7 mouse cellular contexts compared by ENCODE assay signal in the genomic region with DNA sequence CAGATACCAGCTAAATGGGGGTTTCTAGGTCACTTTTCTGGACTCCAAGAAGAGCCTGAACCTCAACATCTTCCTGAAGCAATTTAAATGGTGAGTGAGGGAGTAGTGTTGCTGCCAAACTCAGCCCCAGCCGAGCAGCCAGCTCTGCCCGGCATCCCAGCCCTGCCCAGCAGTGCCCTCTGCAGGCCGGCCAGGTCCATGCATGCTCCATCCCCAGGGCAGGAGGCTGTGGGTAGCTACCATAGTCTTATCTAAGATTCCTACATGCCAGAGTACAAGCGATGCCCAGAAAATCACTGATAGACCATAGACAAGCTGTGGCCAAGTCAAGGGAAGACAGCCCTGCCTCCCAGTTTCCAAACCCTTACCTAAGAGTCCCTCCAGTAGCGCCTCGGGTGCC. TPM values are rescaled to one million over a fixed set of nuclear protein-coding genes. Genes with fewer than 3 reads are reported as not detected.
DNase-seq lines count a peak whose midpoint lies in the region; ATAC-seq lines count a peak whose summit lies in the region.

No protein-coding gene starts in this region.

- intact Hi-C loops in left cerebral cortex, postnatal 4 days (cut with DNase I) = no loop called here

- H3K9me3 ChIP-seq in intestine, embryonic 15.5 days = no peaks in the 10 kb centered on the region
- H3K9me3 ChIP-seq in midbrain, embryonic 12.5 days = no peaks in the 10 kb centered on the region

- no peak overlapping the region for H3K4me3 ChIP-seq in intestine, embryonic 15.5 days (replicated peaks)
- H3K4me3 ChIP-seq in midbrain, embryonic 12.5 days = no peak overlapping the region

- H3K27ac ChIP-seq in intestine, embryonic 15.5 days = no peak overlapping the region
- H3K27ac ChIP-seq in midbrain, embryonic 12.5 days (replicated peaks) = no peak overlapping the region

- ATAC-seq in intestine, embryonic 15.5 days = peak; percentile 88
- peak; percentile 56; the same call in 1 of the 2 replicates for ATAC-seq in midbrain, embryonic 12.5 days (ENCODE audit: low FRiP score, low read depth)

- 47% methylated on average over 6 of the region's 6 CpGs for WGBS in intestine, embryonic 15.5 days
- WGBS in midbrain, embryonic 12.5 days = 47% methylated on average over 6 of the region's 6 CpGs

- H3K27me3 ChIP-seq in intestine, embryonic 15.5 days (replicated peaks) = no peaks in the 10 kb centered on the region
- H3K27me3 ChIP-seq in midbrain, embryonic 12.5 days = peaks cover 4% of the 10 kb centered on the region; the same call in 1 of the 2 replicates

- H3K4me2 ChIP-seq in intestine, embryonic 15.5 days (replicated peaks) = no peak overlapping the region
- no peak overlapping the region for H3K4me2 ChIP-seq in midbrain, embryonic 12.5 days (replicated peaks)

- peaks cover 6% of the 10 kb centered on the region; the same call in 1 of the 2 replicates for H3K4me1 ChIP-seq in intestine, embryonic 15.5 days (replicated peaks)
- H3K4me1 ChIP-seq in midbrain, embryonic 12.5 days = no peaks in the 10 kb centered on the region; the same call in 1 of the 2 replicates

- no peaks in the 10 kb centered on the region; the same call in 1 of the 2 replicates for H3K36me3 ChIP-seq in intestine, embryonic 15.5 days
- H3K36me3 ChIP-seq in midbrain, embryonic 12.5 days = no peaks in the 10 kb centered on the region

- no peak overlapping the region for H3K9ac ChIP-seq in intestine, embryonic 15.5 days
- no peak overlapping the region for H3K9ac ChIP-seq in midbrain, embryonic 12.5 days (replicated peaks)

- peak; percentile 76 for DNase-seq in ZHBTc4 (ENCODE audit: low read depth, low spot score)
- peak; percentile 90 to 92 for DNase-seq in cerebellum, postnatal 14 days
- peak; percentile 77 for DNase-seq in gastrocnemius, adult 18-20 months (ENCODE audit: low spot score)
- peak; percentile 81 for DNase-seq in left cerebral cortex, postnatal 4 days
- DNase-seq in spleen, adult 12 weeks (ENCODE audit: low spot score) = peak; percentile 36

RNA-seq across cellular contexts. Expression of a gene that starts 14.1 kb away (rescaled TPM):
- 1,000 to 10,000 TPM in 1 of 2 experiments, 100 to 1,000 TPM in 1; 975 to 1,075 TPM for total RNA-seq in gastrocnemius, adult 18-20 months (2021)
- polyA plus RNA-seq in intestine, embryonic 15.5 days (2015; fragmentation: Nextera tagmentation; extraction: Ambion mirVana) = 2.1 and 2.8 TPM in 2 replicates
- total RNA-seq in left cerebral cortex, postnatal 4 days (2021) = 1 to 10 TPM; 1.5 to 1.7 TPM
- polyA plus RNA-seq in midbrain, embryonic 12.5 days (2016; fragmentation: Nextera tagmentation; extraction: Ambion mirVana) = 1.5 and 1.9 TPM in 2 replicates

RNA-seq across cellular contexts. Expression of a gene that starts 17.2 kb away (rescaled TPM):
- total RNA-seq in gastrocnemius, adult 18-20 months (2021) = 10 to 100 TPM in 1 of 2 experiments, 1 to 10 TPM in 1; 7.7 to 11.0 TPM
- 2.5 and 2.8 TPM in 2 replicates for polyA plus RNA-seq in intestine, embryonic 15.5 days (2015; fragmentation: Nextera tagmentation; extraction: Ambion mirVana)
- 10 to 100 TPM; 24.7 to 26.7 TPM for total RNA-seq in left cerebral cortex, postnatal 4 days (2021)
- 1.2 and 1.3 TPM in 2 replicates for polyA plus RNA-seq in midbrain, embryonic 12.5 days (2016; fragmentation: Nextera tagmentation; extraction: Ambion mirVana)

RNA-seq across cellular contexts. Expression of a gene that starts 38.7 kb away (rescaled TPM):
- 10 to 100 TPM; 21.6 to 22.7 TPM for total RNA-seq in gastrocnemius, adult 18-20 months (2021)
- polyA plus RNA-seq in intestine, embryonic 15.5 days (2015; fragmentation: Nextera tagmentation; extraction: Ambion mirVana) = 183 and 225 TPM in 2 replicates
- 10 to 100 TPM; 25.3 to 25.9 TPM for total RNA-seq in left cerebral cortex, postnatal 4 days (2021)
- polyA plus RNA-seq in midbrain, embryonic 12.5 days (2016; fragmentation: Nextera tagmentation; extraction: Ambion mirVana) = 133 and 150 TPM in 2 replicates

Comparison
In these comparisons a context has a peak if more than half of its experiments do, and no peak if none do; other contexts are left out.
1. DNase-seq: peak in every context shown above with its lines; median percentile 91 in cerebellum, postnatal 14 days; 81 in left cerebral cortex, postnatal 4 days; 77 in gastrocnemius, adult 18-20 months; 76 in ZHBTc4; 36 in spleen, adult 12 weeks.
2. RNA of a gene that starts 14.1 kb away (total RNA-seq): 975 to 1,075 TPM in gastrocnemius, adult 18-20 months; 1.5 to 1.7 TPM in left cerebral cortex, postnatal 4 days; every median in the first group is over 100 times any median in the second.